Mouse (Mus musculus) macrophage (primary cell): ENCODE data around the gene Plrg1. TPM values are rescaled to one million over a fixed set of nuclear protein-coding genes. Genes with fewer than 3 reads are reported as not detected.

Experiments used
- H3K27ac ChIP-seq: fragments of 350-480 bp; formaldehyde crosslinking; 2 replicates; pipeline ENCODE4 v1.9.0; 2021
- H3K36me3 ChIP-seq: fragments of 350-480 bp; formaldehyde crosslinking; 2 replicates; pipeline ENCODE4 v1.9.0; 2021; ENCODE audit errors: inconsistent target
- H3K4me3 ChIP-seq: fragments of 350-480 bp; formaldehyde crosslinking; 2 replicates; pipeline ENCODE4 v1.9.0; 2021; ENCODE audit errors: inconsistent target
- H3K79me2 ChIP-seq: fragments of 350-480 bp; formaldehyde crosslinking; 2 replicates; pipeline ENCODE4 v1.9.0; 2021; ENCODE audit errors: inconsistent target
- WGBS: methylation state at CpG from one replicate; pipeline ENCODE4 v1.1.7; 2026; ENCODE audit warnings: inconsistent platforms; ENCODE audit not compliant: missing documents; 5-methylcytosine and 5-hydroxymethylcytosine counted together
- polyA plus RNA-seq: library from polyadenylated mRNA; stranded (reverse); fragments of 250-400 nt; gene quantifications from 3 replicates; pipeline ENCODE4 v1.2.4, GENCODE M21; 2018; ENCODE audit warnings: inconsistent platforms
- total RNA-seq, 78 experiments: library from RNA; depleted of rRNA; stranded (reverse); fragments of 250-400 nt; gene quantifications; 1 replicate in 9 of 78; 2 replicates in 24 of 78; 3 replicates in 43 of 78; 4 replicates in 2 of 78; pipeline ENCODE4 v1.2.4; 2018; ENCODE audit warnings: inconsistent platforms in 56 of 78

Plrg1 gene
- 10 to 100 TPM; 11.4 to 36.2 (median 25.8) TPM for total RNA-seq (2018; cell fraction: chromatin; rRNA removed)
- 10 to 100 TPM; 24.3 to 34.6 (median 29.3) TPM for total RNA-seq (2018; cell fraction: cytosol; rRNA removed)
- 10 to 100 TPM in 25 of 26 experiments, 1 to 10 TPM in 1; 9.9 to 30.0 (median 19.3) TPM for total RNA-seq (2018; cell fraction: nucleus; rRNA removed)
- 31.0 to 38.1 TPM (median 35.4 TPM) in 3 replicates for polyA plus RNA-seq

GRCm38 (mm10) chr3:83055281-83056038 is at the start of gene Plrg1:
Gene Plrg1 (plus strand): TSS chr3:83055522.
- Histone ChIP-seq H3K79me2 (peaks cover 24% of the 10 kb centered on the region), H3K36me3 (peaks cover 16% of the 10 kb centered on the region), H3K4me3 (peak within 1 kb of the TSS; percentile 97), H3K27ac (peak within 1 kb of the TSS; percentile 50)
- WGBS = 0% methylated on average over 60 of the region's 61 CpGs

- 74% methylated on average over 6 of the region's 7 CpGs for WGBS
- no peak within 1 kb of the TSS for H3K27ac ChIP-seq
- no peaks in the 10 kb centered on the region for H3K36me3 ChIP-seq
- no peaks in the 10 kb centered on the region for H3K79me2 ChIP-seq
- H3K4me3 ChIP-seq = no peak within 1 kb of the TSS
Observed at GRCm38 (mm10) chr3:83007557-83007956, 47.8 kb upstream of the Plrg1 start, which contains the start of gene Fgg. Gene Fgg (plus strand): TSS chr3:83007724.

- Histone ChIP-seq H3K27ac (no peak overlapping the region), H3K79me2 (no peaks in the 10 kb centered on the region), H3K4me3 (no peak overlapping the region), H3K36me3 (no peaks in the 10 kb centered on the region)
- WGBS = 74% methylated on average over 11 of the region's 11 CpGs
Observed at GRCm38 (mm10) chr3:83010291-83010690, 45.0 kb upstream of the Plrg1 start.

- no peak overlapping the region for H3K27ac ChIP-seq
- WGBS = 93% methylated on average over 4 of the region's 4 CpGs
- H3K79me2 ChIP-seq = no peaks in the 10 kb centered on the region
- no peaks in the 10 kb centered on the region for H3K36me3 ChIP-seq
- no peak overlapping the region for H3K4me3 ChIP-seq
Observed at GRCm38 (mm10) chr3:83011136-83011535, 44.2 kb upstream of the Plrg1 start.

GRCm38 (mm10) chr3:83011565-83011964 is 43.8 kb upstream of the Plrg1 start:
- H3K27ac ChIP-seq = no peak overlapping the region
- H3K4me3 ChIP-seq = no peak overlapping the region
- no peaks in the 10 kb centered on the region for H3K79me2 ChIP-seq
- WGBS = 86% methylated on average over 4 of the region's 4 CpGs
- H3K36me3 ChIP-seq = no peaks in the 10 kb centered on the region

- no peak overlapping the region for H3K27ac ChIP-seq
- H3K36me3 ChIP-seq = no peaks in the 10 kb centered on the region
- H3K4me3 ChIP-seq = no peak overlapping the region
- no peaks in the 10 kb centered on the region for H3K79me2 ChIP-seq
- WGBS = 91% methylated on average over 19 of the region's 19 CpGs
Observed at GRCm38 (mm10) chr3:83012636-83013035, 42.7 kb upstream of the Plrg1 start.

- WGBS = 88% methylated on average over 10 of the region's 10 CpGs
- Histone ChIP-seq H3K4me3 (no peak overlapping the region), H3K79me2 (no peaks in the 10 kb centered on the region), H3K27ac (no peak overlapping the region), H3K36me3 (no peaks in the 10 kb centered on the region)
Observed at GRCm38 (mm10) chr3:83013951-83014350, 41.4 kb upstream of the Plrg1 start.

GRCm38 (mm10) chr3:83016236-83016635 is 39.1 kb upstream of the Plrg1 start:
- H3K79me2 ChIP-seq = no peaks in the 10 kb centered on the region
- H3K36me3 ChIP-seq = no peaks in the 10 kb centered on the region
- H3K4me3 ChIP-seq = no peak overlapping the region
- no peak overlapping the region for H3K27ac ChIP-seq
- WGBS = 75% methylated on average over 1 of the region's 1 CpGs

- H3K4me3 ChIP-seq = no peak overlapping the region
- no peaks in the 10 kb centered on the region for H3K36me3 ChIP-seq
- WGBS = 96% methylated on average over 2 of the region's 2 CpGs
- no peaks in the 10 kb centered on the region for H3K79me2 ChIP-seq
- H3K27ac ChIP-seq = no peak overlapping the region
Observed at GRCm38 (mm10) chr3:83020387-83020786, 34.9 kb upstream of the Plrg1 start.

- WGBS = 91% methylated on average over 5 of the region's 5 CpGs
- H3K79me2 ChIP-seq = no peaks in the 10 kb centered on the region
- no peak overlapping the region for H3K27ac ChIP-seq
- H3K4me3 ChIP-seq = no peak overlapping the region
- H3K36me3 ChIP-seq = no peaks in the 10 kb centered on the region
Observed at GRCm38 (mm10) chr3:83021176-83021575, 34.1 kb upstream of the Plrg1 start.

GRCm38 (mm10) chr3:83025036-83025435 is 30.3 kb upstream of the Plrg1 start:
- Histone ChIP-seq H3K4me3 (no peak overlapping the region), H3K79me2 (no peaks in the 10 kb centered on the region), H3K36me3 (no peaks in the 10 kb centered on the region), H3K27ac (no peak overlapping the region)
- 86% methylated on average over 6 of the region's 6 CpGs for WGBS

- Histone ChIP-seq H3K4me3 (no peak within 1 kb of the TSS), H3K27ac (no peak within 1 kb of the TSS), H3K36me3 (no peaks in the 10 kb centered on the region), H3K79me2 (no peaks in the 10 kb centered on the region)
- WGBS = 79% methylated on average over 9 of the region's 9 CpGs
Observed at GRCm38 (mm10) chr3:83025475-83026301, 29.6 kb upstream of the Plrg1 start, which contains the start of gene Fga. Gene Fga (plus strand): TSS chr3:83026076.

- Histone ChIP-seq H3K36me3 (no peaks in the 10 kb centered on the region), H3K27ac (no peak overlapping the region), H3K4me3 (no peak overlapping the region), H3K79me2 (no peaks in the 10 kb centered on the region)
- whole genome bisulfite sequencing = 89% methylated on average over 9 of the region's 9 CpGs
Observed at GRCm38 (mm10) chr3:83027546-83028251, 27.6 kb upstream of the Plrg1 start.

- WGBS = 91% methylated on average over 4 of the region's 4 CpGs
- Histone ChIP-seq H3K27ac (no peak overlapping the region), H3K79me2 (no peaks in the 10 kb centered on the region), H3K4me3 (no peak overlapping the region), H3K36me3 (no peaks in the 10 kb centered on the region)
Observed at GRCm38 (mm10) chr3:83030331-83030730, 25.0 kb upstream of the Plrg1 start.
